Mouse (Mus musculus): ENCODE results near the gene Pigw.
"Not testable (repeated sequence)": the region's sequence is repeated elsewhere in the genome, so short reads cannot be mapped to it uniquely, and the experiment has no call there.

The Pigw gene

GRCm38 (mm10) chr11:84879007-84879771, 896 bp downstream of the Pigw start:
- no peak for DNase-seq

GRCm38 (mm10) chr11:84876020-84876419, 4.1 kb downstream of the Pigw start:
- not testable (repeated sequence) for DNase-seq

GRCm38 (mm10) chr11:84873042-84873833, 6.8 kb downstream of the Pigw start:
- DNase-seq = no peak

GRCm38 (mm10) chr11:84871548-84872069, 8.5 kb downstream of the Pigw start:
- no peak for DNase-seq

- DNase-seq = no peak
Measured at GRCm38 (mm10) chr11:84871046-84871445, 9.0 kb downstream of the Pigw start.

- peak; percentile 91 for DNase-seq
Measured at GRCm38 (mm10) chr11:84870337-84871043, 9.6 kb downstream of the Pigw start, which contains the start of gene Ggnbp2. Gene Ggnbp2, minus strand, starts transcription at chr11:84870817.

- DNase-seq = peak; percentile 94
Measured at GRCm38 (mm10) chr11:84869537-84870232, 10.4 kb downstream of the Pigw start.

GRCm38 (mm10) chr11:84868786-84869259, 11.3 kb downstream of the Pigw start:
- no peak for DNase-seq

- DNase-seq = no peak
Measured at GRCm38 (mm10) chr11:84867586-84867985, 12.5 kb downstream of the Pigw start.

GRCm38 (mm10) chr11:84865268-84865667, 14.8 kb downstream of the Pigw start:
- DNase-seq = no peak

- DNase-seq = no peak
Measured at GRCm38 (mm10) chr11:84855285-84855684, 24.8 kb downstream of the Pigw start.

GRCm38 (mm10) chr11:84847475-84848090, 32.5 kb downstream of the Pigw start:
- no peak for DNase-seq

GRCm38 (mm10) chr11:84846741-84847474, 33.2 kb downstream of the Pigw start:
- no peak for DNase-seq

GRCm38 (mm10) chr11:84839330-84839729, 40.8 kb downstream of the Pigw start:
- DNase-seq = no peak

- not testable (repeated sequence) for DNase-seq
Measured at GRCm38 (mm10) chr11:84829495-84829894, 50.6 kb downstream of the Pigw start.

- DNase-seq = peak; percentile 87
Measured at GRCm38 (mm10) chr11:84828516-84829399, 51.3 kb downstream of the Pigw start, which contains the start of gene Dhrs11. Gene Dhrs11, minus strand, starts transcription at chr11:84828994.

- DNase-seq = no peak
Measured at GRCm38 (mm10) chr11:84827901-84828503, 52.1 kb downstream of the Pigw start.

- DNase-seq = no peak
Measured at GRCm38 (mm10) chr11:84827492-84827891, 52.6 kb downstream of the Pigw start.
